Mouse (Mus musculus): ENCODE data around the gene Adra2c.

DNA sequence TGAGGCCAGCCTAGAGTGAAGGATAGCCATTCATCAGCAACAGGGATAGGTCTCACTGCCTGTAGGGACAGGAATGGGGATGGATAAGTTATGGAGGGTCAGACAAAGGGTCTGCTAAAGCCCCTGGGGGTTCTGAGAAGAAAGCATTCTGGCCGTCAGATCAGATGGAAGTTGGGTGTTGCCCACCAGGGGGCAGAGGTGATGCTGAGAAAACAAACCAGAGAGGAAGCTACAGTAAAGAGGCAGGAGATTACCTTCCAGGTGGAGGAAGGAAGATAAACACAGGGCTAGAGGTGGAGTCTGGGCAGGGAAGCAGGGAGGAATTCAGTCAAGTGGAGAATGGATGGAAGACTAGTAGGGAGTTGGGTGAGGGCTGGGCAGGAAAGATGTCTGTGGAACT is 33.9 kb upstream of the Adra2c start:
- TF ChIP-seq CTCF (IDR thresholded peaks at IDR 0.05; ENCODE audit: borderline replicate concordance, control insufficient read depth, extremely low read depth, insufficient read depth, low read length, poor library complexity) (no peak), POLR2A (IDR thresholded peaks at IDR 0.05; ENCODE audit: control insufficient read depth, extremely low read depth, insufficient read depth, low read length, poor library complexity) (no peak)

Data from thymus, adult 2 months (tissue).